In the genomic region with DNA sequence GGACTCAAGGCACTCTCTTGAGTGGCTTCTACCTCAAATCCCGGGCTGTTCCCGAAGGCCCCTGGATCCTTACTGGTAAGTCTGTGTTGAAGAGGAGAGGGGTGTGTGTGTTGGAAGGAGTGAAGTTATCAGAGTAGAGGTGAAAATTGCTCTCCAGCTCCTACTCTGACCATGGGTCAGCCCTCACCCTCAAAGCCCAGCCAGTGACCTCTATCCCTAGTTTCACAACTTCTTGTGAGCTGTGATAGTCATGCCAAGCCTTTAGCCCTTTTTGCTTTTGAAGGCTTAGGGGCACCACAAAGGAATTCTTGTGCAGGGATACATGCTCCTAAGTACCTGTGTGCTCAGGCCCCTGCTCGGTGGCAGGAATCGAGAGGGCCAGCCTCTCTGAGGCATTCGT, we compare ENCODE assay signal across 34 mouse cellular contexts. TPM values are rescaled to one million over a fixed set of nuclear protein-coding genes. Genes with fewer than 3 reads are reported as not detected.
DNase-seq lines count a peak whose midpoint lies in the region; ATAC-seq and TF ChIP-seq lines count a peak whose summit lies in the region.
"Had no signal": no experiment of that assay in that cellular context is flagged by ENCODE, and none has a peak within 500 bp of the region (broad histone marks: within the 10 kb centered on the region; RNA-seq: fewer than 3 reads in every experiment).

No protein-coding gene starts in this region.

- no peak overlapping the region for H3K4me2 ChIP-seq in liver, postnatal 0 days (ENCODE audit: low read depth, low read length)
- H3K4me2 ChIP-seq in liver, embryonic 11.5 days = no peak overlapping the region
- H3K4me2 ChIP-seq: embryonic facial prominence, embryonic 13.5 days; forebrain, embryonic 15.5 days; hindbrain, embryonic 15.5 days; kidney, embryonic 15.5 days; limb, embryonic 15.5 days; midbrain, embryonic 13.5 days; neural tube, embryonic 13.5 days had no signal

- DNase-seq in gastrocnemius, adult 18-20 months (ENCODE audit: low spot score) = peak; percentile 0
- DNase-seq in gastrocnemius, adult 2 months = no peak
- DNase-seq in liver, postnatal 0 days = no peak
- no peak for DNase-seq in liver, embryonic 11.5 days (ENCODE audit: low spot score)
- peak; percentile 78 for DNase-seq in adipocyte (ENCODE audit: low spot score)
- DNase-seq: B cell, adult 2 months; cerebellum, adult 18-20 months; cerebellum, postnatal 10 days; heart, postnatal 14 days; kidney, adult 11 months; kidney, postnatal 36 days; layer of hippocampus, postnatal 36 days; right cerebral cortex, postnatal 4 days; thymus, adult 2 months; thymus, postnatal 36 days had no signal

- peak; percentile 59; the same call in 1 of the 2 replicates for ATAC-seq in liver, postnatal 0 days
- no peak for ATAC-seq in liver, embryonic 11.5 days (replicated peaks; ENCODE audit: low FRiP score)
- ATAC-seq: activated CD4-positive, CD25-positive, alpha-beta regulatory T cell, adult 4 months; forebrain, embryonic 15.5 days; inflammation-experienced regulatory T-cells, adult 6 months; midbrain, embryonic 13.5 days had no signal

- H3K4me1 ChIP-seq in liver, postnatal 0 days (ENCODE audit: insufficient read depth) = 0 out of 2 replicates have a peak, but pooled peaks cover 2% of the 10 kb centered on the region
- no peaks in the 10 kb centered on the region for H3K4me1 ChIP-seq in liver, embryonic 11.5 days (replicated peaks; ENCODE audit: control insufficient read depth, insufficient read depth, low read length)
- peaks cover 25% of the 10 kb centered on the region for H3K4me1 ChIP-seq in brown adipose tissue, adult 24 weeks (ENCODE audit: control insufficient read depth, insufficient read depth, insufficient read length, low read length)
- H3K4me1 ChIP-seq: embryonic facial prominence, embryonic 13.5 days; forebrain, embryonic 10.5 days; forebrain, embryonic 15.5 days; hindbrain, embryonic 10.5 days; hindbrain, embryonic 15.5 days; kidney, embryonic 15.5 days; limb, embryonic 10.5 days; limb, embryonic 15.5 days; midbrain, embryonic 13.5 days; neural tube, embryonic 13.5 days had no signal

- no peaks in the 10 kb centered on the region for H3K9me3 ChIP-seq in liver, postnatal 0 days (ENCODE audit: low read length)
- H3K9me3 ChIP-seq in liver, embryonic 11.5 days (ENCODE audit: control insufficient read depth, low read length) = no peaks in the 10 kb centered on the region
- H3K9me3 ChIP-seq: embryonic facial prominence, embryonic 13.5 days; forebrain, embryonic 10.5 days; forebrain, embryonic 15.5 days; hindbrain, embryonic 10.5 days; hindbrain, embryonic 15.5 days; kidney, embryonic 15.5 days; limb, embryonic 10.5 days; limb, embryonic 15.5 days; midbrain, embryonic 13.5 days; neural tube, embryonic 13.5 days had no signal

- H3K27me3 ChIP-seq in liver, postnatal 0 days (ENCODE audit: insufficient read depth, low read length) = no peaks in the 10 kb centered on the region
- no peaks in the 10 kb centered on the region for H3K27me3 ChIP-seq in liver, embryonic 11.5 days (replicated peaks; ENCODE audit: control insufficient read depth, insufficient read depth, low read length)
- H3K27me3 ChIP-seq: embryonic facial prominence, embryonic 13.5 days; forebrain, embryonic 15.5 days; hindbrain, embryonic 15.5 days; kidney, embryonic 15.5 days; limb, embryonic 15.5 days; midbrain, embryonic 13.5 days; neural tube, embryonic 13.5 days had no signal

- no peak overlapping the region for H3K4me3 ChIP-seq in gastrocnemius, adult 2 months
- no peak overlapping the region for H3K4me3 ChIP-seq in liver, postnatal 0 days (ENCODE audit: low read depth, low read length)
- no peak overlapping the region for H3K4me3 ChIP-seq in liver, embryonic 11.5 days (ENCODE audit: low read depth, low read length)
- no peak overlapping the region for H3K4me3 ChIP-seq in brown adipose tissue, adult 24 weeks (ENCODE audit: insufficient read depth, low read depth, low read length)
- H3K4me3 ChIP-seq: embryonic facial prominence, embryonic 13.5 days; forebrain, embryonic 10.5 days; forebrain, embryonic 15.5 days; hindbrain, embryonic 10.5 days; hindbrain, embryonic 15.5 days; kidney, embryonic 15.5 days; limb, embryonic 10.5 days; limb, embryonic 15.5 days; midbrain, embryonic 13.5 days; neural tube, embryonic 13.5 days had no signal

- H3K36me3 ChIP-seq in liver, postnatal 0 days (replicated peaks; ENCODE audit: insufficient read depth, low read length) = no peaks in the 10 kb centered on the region
- H3K36me3 ChIP-seq in liver, embryonic 11.5 days (ENCODE audit: control insufficient read depth, insufficient read depth, low read length) = no peaks in the 10 kb centered on the region
- H3K36me3 ChIP-seq: embryonic facial prominence, embryonic 13.5 days; forebrain, embryonic 10.5 days; forebrain, embryonic 15.5 days; hindbrain, embryonic 10.5 days; hindbrain, embryonic 15.5 days; kidney, embryonic 15.5 days; limb, embryonic 10.5 days; limb, embryonic 15.5 days; midbrain, embryonic 13.5 days; neural tube, embryonic 13.5 days had no signal

- WGBS in liver, postnatal 0 days (ENCODE audit: insufficient replicate concordance) = 65% methylated on average over 5 of the region's 5 CpGs
- WGBS in liver, embryonic 11.5 days = 72% methylated on average over 5 of the region's 5 CpGs

- no peak overlapping the region for H3K27ac ChIP-seq in gastrocnemius, adult 2 months
- H3K27ac ChIP-seq in liver, postnatal 0 days (ENCODE audit: low read depth) = no peak overlapping the region
- no peak overlapping the region for H3K27ac ChIP-seq in liver, embryonic 11.5 days (ENCODE audit: low read depth, low read length)
- H3K27ac ChIP-seq in brown adipose tissue, adult 24 weeks (replicated peaks; ENCODE audit: low read depth, low read length) = peak overlapping the region; percentile 99
- H3K27ac ChIP-seq: embryonic facial prominence, embryonic 13.5 days; forebrain, embryonic 10.5 days; forebrain, embryonic 15.5 days; hindbrain, embryonic 10.5 days; hindbrain, embryonic 15.5 days; kidney, embryonic 15.5 days; limb, embryonic 10.5 days; limb, embryonic 15.5 days; macrophage; midbrain, embryonic 13.5 days; neural tube, embryonic 13.5 days had no signal

- no peak for TF ChIP-seq CTCF in gastrocnemius, adult 2 months (IDR thresholded peaks at IDR 0.05)
- TF ChIP-seq CTCF in liver, postnatal 0 days (IDR thresholded peaks at IDR 0.05; ENCODE audit: low read depth) = no peak

- intact Hi-C loops in gastrocnemius, adult 2 months (cut with DNase I) = no loop called here

- no peak overlapping the region for H3K9ac ChIP-seq in liver, postnatal 0 days (replicated peaks)
- H3K9ac ChIP-seq in liver, embryonic 11.5 days (ENCODE audit: low read depth, low read length) = no peak overlapping the region
- H3K9ac ChIP-seq: embryonic facial prominence, embryonic 13.5 days; forebrain, embryonic 15.5 days; hindbrain, embryonic 15.5 days; kidney, embryonic 15.5 days; limb, embryonic 15.5 days; midbrain, embryonic 13.5 days; neural tube, embryonic 13.5 days had no signal

- TF ChIP-seq EP300 in liver, postnatal 0 days (IDR thresholded peaks at IDR 0.05; ENCODE audit: low read depth) = no peak

RNA-seq across cellular contexts. Expression of a gene that starts 24.6 kb away (rescaled TPM):
- total RNA-seq in gastrocnemius, adult 18-20 months (2021) = not detected
- total RNA-seq in gastrocnemius, adult 2 months (2021) = not detected
- not detected in 2 replicates for polyA plus RNA-seq in liver, postnatal 0 days (2015; fragmentation: Nextera tagmentation; extraction: Ambion mirVana)
- not detected in 2 replicates for polyA plus RNA-seq in liver, embryonic 11.5 days (2014; fragmentation: Nextera tagmentation; extraction: Ambion mirVana)
- not detected in 2 replicates for polyA plus RNA-seq in brown adipose tissue, adult 24 weeks (2012; ENCODE audit: insufficient read depth, insufficient read length, missing spikeins)
- total RNA-seq: common myeloid progenitor, adult 5-6 weeks; gastrocnemius, adult 8-10 months; gastrocnemius, postnatal 4 days; heart, postnatal 14 days; layer of hippocampus, postnatal 36 days; megakaryocyte-erythroid progenitor cell, adult 5-6 weeks had no signal
- polyA plus RNA-seq: activated CD4-positive, CD25-positive, alpha-beta regulatory T cell, adult 4 months; embryonic facial prominence, embryonic 13.5 days; forebrain, embryonic 10.5 days; forebrain, embryonic 15.5 days; frontal cortex, adult 2 months; hindbrain, embryonic 10.5 days; hindbrain, embryonic 15.5 days; inflammation-experienced regulatory T-cells, adult 6 months; kidney, embryonic 15.5 days; limb, embryonic 10.5 days; limb, embryonic 15.5 days; macrophage; midbrain, embryonic 13.5 days; neural tube, embryonic 13.5 days had no signal

RNA-seq across cellular contexts. Expression of a gene that starts 38.2 kb away (rescaled TPM):
- total RNA-seq in gastrocnemius, adult 18-20 months (2021) = 10 to 100 TPM; 15.5 to 29.8 TPM
- 10 to 100 TPM in 1 of 2 experiments, 1 to 10 TPM in 1; 5.9 to 11.1 TPM for total RNA-seq in gastrocnemius, adult 2 months (2021)
- polyA plus RNA-seq in liver, postnatal 0 days (2015; fragmentation: Nextera tagmentation; extraction: Ambion mirVana) = 46.6 and 49.7 TPM in 2 replicates
- 1.2 and 1.5 TPM in 2 replicates for polyA plus RNA-seq in liver, embryonic 11.5 days (2014; fragmentation: Nextera tagmentation; extraction: Ambion mirVana)
- polyA plus RNA-seq in brown adipose tissue, adult 24 weeks (2012; ENCODE audit: insufficient read depth, insufficient read length, missing spikeins) = 1,113 and 2,189 TPM in 2 replicates

RNA-seq across cellular contexts. Expression of a gene that starts 47.7 kb away (rescaled TPM):
- 10 to 100 TPM; 53.0 to 82.0 TPM for total RNA-seq in gastrocnemius, adult 18-20 months (2021)
- total RNA-seq in gastrocnemius, adult 2 months (2021) = 10 to 100 TPM; 46.8 to 61.0 TPM
- 37.2 and 44.0 TPM in 2 replicates for polyA plus RNA-seq in liver, postnatal 0 days (2015; fragmentation: Nextera tagmentation; extraction: Ambion mirVana)
- polyA plus RNA-seq in liver, embryonic 11.5 days (2014; fragmentation: Nextera tagmentation; extraction: Ambion mirVana) = 6.6 and 6.8 TPM in 2 replicates
- 2,121 and 2,899 TPM in 2 replicates for polyA plus RNA-seq in brown adipose tissue, adult 24 weeks (2012; ENCODE audit: insufficient read depth, insufficient read length, missing spikeins)

RNA-seq across cellular contexts. Expression of a gene that starts 50.4 kb away (rescaled TPM):
- total RNA-seq in gastrocnemius, adult 18-20 months (2021) = under 1 TPM; 0.21 to 0.71 TPM
- total RNA-seq in gastrocnemius, adult 2 months (2021) = under 1 TPM; 0.25 to 0.31 TPM
- 1.0 and 1.1 TPM in 2 replicates for polyA plus RNA-seq in liver, postnatal 0 days (2015; fragmentation: Nextera tagmentation; extraction: Ambion mirVana)
- polyA plus RNA-seq in liver, embryonic 11.5 days (2014; fragmentation: Nextera tagmentation; extraction: Ambion mirVana) = 3.2 and 3.3 TPM in 2 replicates
- 1.0 and 3.8 TPM in 2 replicates for polyA plus RNA-seq in brown adipose tissue, adult 24 weeks (2012; ENCODE audit: insufficient read depth, insufficient read length, missing spikeins)

RNA-seq across cellular contexts. Expression of a gene that starts 56.0 kb away (rescaled TPM):
- total RNA-seq in gastrocnemius, adult 18-20 months (2021) = 10 to 100 TPM; 73.5 to 91.8 TPM
- 10 to 100 TPM; 75.2 to 83.5 TPM for total RNA-seq in gastrocnemius, adult 2 months (2021)
- polyA plus RNA-seq in liver, postnatal 0 days (2015; fragmentation: Nextera tagmentation; extraction: Ambion mirVana) = 58.1 and 59.1 TPM in 2 replicates
- 94.0 and 97.0 TPM in 2 replicates for polyA plus RNA-seq in liver, embryonic 11.5 days (2014; fragmentation: Nextera tagmentation; extraction: Ambion mirVana)
- 47.9 and 50.2 TPM in 2 replicates for polyA plus RNA-seq in brown adipose tissue, adult 24 weeks (2012; ENCODE audit: insufficient read depth, insufficient read length, missing spikeins)

Comparison
In these comparisons a context has a peak if more than half of its experiments do, and no peak if none do; other contexts are left out.
1. DNase-seq: peak in gastrocnemius, adult 18-20 months (single experiment) and adipocyte (single experiment); none in gastrocnemius, adult 2 months (single experiment), liver, postnatal 0 days (single experiment) and liver, embryonic 11.5 days (single experiment).
2. RNA of a gene that starts 38.2 kb away (polyA plus RNA-seq): 1,113 to 2,189 TPM in brown adipose tissue, adult 24 weeks; 46.6 to 49.7 TPM in liver, postnatal 0 days and 1.2 to 1.5 TPM in liver, embryonic 11.5 days; every median in the first group is over 10 times any median in the second.
3. RNA of a gene that starts 47.7 kb away (polyA plus RNA-seq): 2,121 to 2,899 TPM in brown adipose tissue, adult 24 weeks; 37.2 to 44.0 TPM in liver, postnatal 0 days and 6.6 to 6.8 TPM in liver, embryonic 11.5 days; every median in the first group is over 10 times any median in the second.